Comparison of ENCODE assay signal across 18 mouse cellular contexts in genomic region chr3:14863922-14864321, GRCm38 (mm10). TPM values are rescaled to one million over a fixed set of nuclear protein-coding genes. Genes with fewer than 3 reads are reported as not detected.
"Had no signal": no experiment of that assay in that cellular context is flagged by ENCODE, and none has a peak within 500 bp of the region (broad histone marks: within the 10 kb centered on the region; RNA-seq: fewer than 3 reads in every experiment).

No protein-coding gene starts in this region.

- DNase-seq: kidney, adult 2 months; lung, postnatal 10 days; lung, postnatal 4 days; retina, postnatal 1 day; right cerebral cortex, postnatal 4 days; spleen, adult 18-20 months; thymus, adult 18-20 months; thymus, postnatal 25 days had no signal

- H3K9me3 ChIP-seq: limb, embryonic 10.5 days had no signal

- H3K27ac ChIP-seq: left cerebral cortex, adult 2 months had no signal

- H3K36me3 ChIP-seq: limb, embryonic 10.5 days had no signal

- H3K4me3 ChIP-seq: left cerebral cortex, adult 2 months had no signal

RNA-seq across cellular contexts. Expression of gene Car3, which starts 0.6 kb away (rescaled TPM):
- total RNA-seq: neutrophil, adult 5-6 weeks had no signal

RNA-seq across cellular contexts. Expression of gene Car1, which starts 55.8 kb away (rescaled TPM):
- total RNA-seq: layer of hippocampus, postnatal 25 days; left cerebral cortex, adult 2 months; left cerebral cortex, postnatal 14 days; neutrophil, adult 5-6 weeks had no signal
- polyA plus RNA-seq: kidney, embryonic 16.5 days; limb, embryonic 10.5 days; lung, embryonic 14.5 days; midbrain, embryonic 11.5 days; midbrain, embryonic 16.5 days; stomach, embryonic 14.5 days had no signal
